Mouse (Mus musculus): Measurements from ENCODE around the gene Ankef1.

DNA sequence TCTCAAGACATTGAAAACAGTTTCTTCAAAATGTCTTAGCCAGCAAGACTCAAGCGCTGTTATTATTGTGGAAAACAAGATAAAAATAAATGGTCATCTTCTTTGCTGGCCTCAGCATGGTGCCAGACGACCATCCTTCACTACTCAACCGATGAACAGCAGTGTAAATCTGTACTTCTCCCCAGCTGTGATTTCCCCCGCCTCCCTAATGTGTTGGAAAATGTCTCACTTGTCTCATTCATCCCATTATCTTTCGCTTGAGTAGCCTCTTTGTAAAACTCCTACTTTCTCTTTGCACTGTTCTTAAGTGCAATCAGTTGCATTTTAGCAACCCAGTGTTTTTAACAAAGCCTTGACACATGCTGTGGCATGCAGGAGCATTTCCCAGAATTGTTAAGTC is 9.4 kb downstream of the Ankef1 start:
- TF ChIP-seq CTCF (IDR thresholded peaks at IDR 0.05; ENCODE audit: control insufficient read depth, insufficient read depth, low read length) (no peak), POLR2A (IDR thresholded peaks at IDR 0.05; ENCODE audit: borderline replicate concordance, control insufficient read depth, low read depth, low read length) (no peak)

Measured in bone marrow, adult 2 months (tissue).